Mouse (Mus musculus) myocyte (in vitro differentiated cells): Measurements from ENCODE around the gene Fnbp1l. TPM values are rescaled to one million over a fixed set of nuclear protein-coding genes. Genes with fewer than 3 reads are reported as not detected.

ENCODE experiments used
- H3K27me3 ChIP-seq: one replicate; pipeline ENCODE4 v1.6.1; 2011; ENCODE audit not compliant: control insufficient read depth, insufficient read depth, insufficient read length
- H3K36me3 ChIP-seq: one replicate; pipeline ENCODE4 v1.6.1; 2011; ENCODE audit not compliant: control insufficient read depth, insufficient read depth
- H3K4me2 ChIP-seq: one replicate; pipeline ENCODE4 v1.6.1; 2011; ENCODE audit warnings: low read depth, control low read depth
- H3K4me3 ChIP-seq: one replicate; pipeline ENCODE4 v1.5.1; 2011; ENCODE audit warnings: mild to moderate bottlenecking, control low read depth, moderate library complexity
- H3K79me2 ChIP-seq: one replicate; pipeline ENCODE4 v1.6.1; 2011; ENCODE audit not compliant: control insufficient read depth, insufficient read depth
- H3ac ChIP-seq: one replicate; pipeline ENCODE4 v1.6.1; 2011; ENCODE audit not compliant: control insufficient read depth, insufficient read length
- CEBPB ChIP-seq: IDR thresholded peaks from 2 replicates; pipeline ENCODE4 v1.6.1; 2011; ENCODE audit warnings: mild to moderate bottlenecking, moderate library complexity; ENCODE audit not compliant: poor library complexity, insufficient read depth, severe bottlenecking
- E2F4 ChIP-seq: IDR thresholded peaks from one replicate; pipeline ENCODE4 v1.6.1; 2011; ENCODE audit warnings: mild to moderate bottlenecking, control low read depth, moderate library complexity; ENCODE audit not compliant: insufficient read depth
- MAX ChIP-seq: IDR thresholded peaks from one replicate; pipeline ENCODE4 v1.6.1; 2011; ENCODE audit warnings: low read depth, mild to moderate bottlenecking, control low read depth
- MYOD1 ChIP-seq, 3 experiments: IDR thresholded peaks; one replicate each; pipeline ENCODE4 v1.6.1; 2011; ENCODE audit warnings: control low read depth in 2 of 3, low read depth in 2 of 3, mild to moderate bottlenecking in 2 of 3, moderate library complexity in 1 of 3; ENCODE audit not compliant: insufficient read length in 2 of 3, control insufficient read depth in 1 of 3
- MYOG ChIP-seq, 3 experiments: IDR thresholded peaks; one replicate each; pipeline ENCODE4 v1.6.1; 2011; ENCODE audit warnings: control low read depth in 2 of 3, low read depth in 2 of 3, mild to moderate bottlenecking in 2 of 3; ENCODE audit not compliant: insufficient read length in 2 of 3, control insufficient read depth in 1 of 3, insufficient read depth in 1 of 3
- POLR2A ChIP-seq: IDR thresholded peaks from one replicate; pipeline ENCODE4 v1.6.1; 2011; ENCODE audit warnings: low read depth, mild to moderate bottlenecking, control low read depth, moderate library complexity; ENCODE audit not compliant: insufficient read length
- POLR2AphosphoS2 ChIP-seq: IDR thresholded peaks from one replicate; pipeline ENCODE4 v1.6.1; 2011; ENCODE audit warnings: low read depth, control low read depth; ENCODE audit not compliant: insufficient read length
- REST ChIP-seq: IDR thresholded peaks from one replicate; pipeline ENCODE4 v1.6.1; 2011; ENCODE audit warnings: mild to moderate bottlenecking, control low read depth, moderate library complexity; ENCODE audit not compliant: insufficient read depth, insufficient read length
- SRF ChIP-seq: IDR thresholded peaks from one replicate; pipeline ENCODE4 v1.6.1; 2011; ENCODE audit warnings: low read depth; ENCODE audit not compliant: control insufficient read depth, insufficient read length
- TCF12 ChIP-seq: IDR thresholded peaks from one replicate; pipeline ENCODE4 v1.6.1; 2011; ENCODE audit warnings: mild to moderate bottlenecking, control low read depth; ENCODE audit not compliant: poor library complexity, insufficient read depth, severe bottlenecking
- TCF3 ChIP-seq: IDR thresholded peaks from one replicate; pipeline ENCODE4 v1.6.1; 2011; ENCODE audit warnings: low read depth, control low read depth; ENCODE audit not compliant: insufficient read length
- USF1 ChIP-seq: IDR thresholded peaks from one replicate; pipeline ENCODE4 v1.6.1; 2011; ENCODE audit warnings: low read depth, mild to moderate bottlenecking, control low read depth, moderate library complexity
- polyA plus RNA-seq: library from polyadenylated mRNA; unstranded; fragments of >200 nt; fragmentation: generic; extraction: Trizol; gene quantifications from one replicate; pipeline ENCODE4 v1.2.1, GENCODE M21; 2012; ENCODE audit warnings: missing spikeins

The Fnbp1l gene
- polyA plus RNA-seq, 1 experiment = 8.6 TPM

DNA sequence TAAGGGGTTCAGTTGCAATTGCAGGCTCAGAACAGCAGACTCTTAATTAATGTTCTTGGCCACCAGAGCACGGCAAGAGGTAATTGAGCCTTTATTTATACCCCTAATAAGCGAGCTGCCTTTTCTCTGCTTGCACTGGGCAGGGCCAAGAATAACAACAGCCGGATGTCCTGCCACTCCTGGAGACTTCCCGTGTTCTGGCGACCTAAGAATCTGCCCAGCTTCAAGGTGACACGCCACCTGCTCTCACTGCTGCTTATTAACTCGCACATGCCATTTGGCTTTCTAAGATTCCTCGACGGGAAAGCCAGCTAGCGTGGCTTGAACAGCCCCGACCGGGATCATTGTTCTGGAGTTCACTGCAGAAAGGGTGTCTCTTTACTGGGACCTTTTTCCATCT is 15.7 kb upstream of the Fnbp1l start:
- H3K36me3 ChIP-seq = no peaks in the 10 kb centered on the region
- no peak overlapping the region for H3ac ChIP-seq
- H3K27me3 ChIP-seq = no peaks in the 10 kb centered on the region
- no peaks in the 10 kb centered on the region for H3K79me2 ChIP-seq
- no peak overlapping the region for H3K4me3 ChIP-seq
- TF ChIP-seq POLR2AphosphoS2 (no peak), USF1 (no peak), MYOD1 (IDR thresholded peaks at IDR 0.05; ENCODE audit: control insufficient read depth in 1 of 3, insufficient read length in 2 of 3, low read depth in 2 of 3) (peak in 1 of 3 experiments; percentile 33), SRF (no peak)
- H3K4me2 ChIP-seq = peak overlapping the region; percentile 16

DNA sequence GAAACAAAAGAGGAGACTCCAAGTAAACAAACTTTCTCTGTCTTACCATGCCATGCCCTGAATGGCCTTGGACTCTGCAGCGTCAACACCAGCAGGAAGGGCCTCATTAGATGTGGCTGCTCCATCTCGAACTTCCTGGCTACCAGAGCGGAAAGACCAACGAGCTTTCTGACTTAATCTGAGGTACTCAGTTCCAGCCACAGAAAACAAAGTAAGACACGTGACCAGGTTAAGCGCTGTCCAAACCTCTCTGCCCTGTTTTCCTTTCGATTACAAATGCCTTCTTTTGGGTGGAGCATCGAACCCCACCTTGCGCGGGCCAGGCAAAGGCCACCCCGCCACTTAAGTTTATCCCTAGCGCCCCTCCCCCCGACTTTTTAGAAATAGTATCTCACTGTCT is 10.1 kb upstream of the Fnbp1l start:
- H3K4me2 ChIP-seq = no peak overlapping the region
- no peaks in the 10 kb centered on the region for H3K27me3 ChIP-seq
- TF ChIP-seq MYOG (IDR thresholded peaks at IDR 0.05; ENCODE audit: control insufficient read depth in 1 of 3, insufficient read depth in 1 of 3, insufficient read length in 2 of 3, low read depth in 2 of 3) = no peak
- H3K36me3 ChIP-seq = no peaks in the 10 kb centered on the region
- H3K79me2 ChIP-seq = no peaks in the 10 kb centered on the region
- H3K4me3 ChIP-seq = no peak overlapping the region
- H3ac ChIP-seq = no peak overlapping the region

DNA sequence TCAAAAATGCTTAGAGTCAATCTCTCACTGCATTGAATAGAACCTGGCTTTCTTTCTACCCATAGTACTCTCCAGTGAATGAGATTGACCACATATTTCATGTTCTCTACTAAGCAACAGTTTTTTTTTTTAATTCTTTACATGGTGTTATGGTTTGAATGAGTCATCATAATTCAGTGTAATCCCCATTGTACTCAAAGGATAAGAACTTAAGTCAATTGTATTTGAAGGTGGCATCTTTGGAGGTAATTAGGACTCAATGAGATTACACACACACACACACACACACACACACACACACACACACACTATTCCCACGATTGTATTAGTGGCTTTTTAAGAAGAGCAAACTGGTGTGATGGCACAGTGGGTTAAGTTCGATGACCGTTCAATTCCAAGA is 9.4 kb upstream of the Fnbp1l start:
- H3K36me3 ChIP-seq = no peaks in the 10 kb centered on the region
- no peak for TF ChIP-seq TCF3
- TF ChIP-seq TCF12 = no peak
- TF ChIP-seq MYOD1 (IDR thresholded peaks at IDR 0.05; ENCODE audit: control insufficient read depth in 1 of 3, insufficient read length in 2 of 3, low read depth in 2 of 3) = no peak
- no peak for TF ChIP-seq POLR2A
- TF ChIP-seq MYOG (IDR thresholded peaks at IDR 0.05; ENCODE audit: control insufficient read depth in 1 of 3, insufficient read depth in 1 of 3, insufficient read length in 2 of 3, low read depth in 2 of 3) = no peak
- TF ChIP-seq USF1 = no peak
- TF ChIP-seq CEBPB = no peak
- no peak for TF ChIP-seq E2F4
- TF ChIP-seq MAX = no peak
- no peak for TF ChIP-seq REST
- no peak for TF ChIP-seq SRF
- no peak for TF ChIP-seq POLR2AphosphoS2
- H3K4me3 ChIP-seq = no peak overlapping the region
- no peaks in the 10 kb centered on the region for H3K79me2 ChIP-seq
- no peaks in the 10 kb centered on the region for H3K27me3 ChIP-seq
- H3K4me2 ChIP-seq = no peak overlapping the region
- H3ac ChIP-seq = no peak overlapping the region

DNA sequence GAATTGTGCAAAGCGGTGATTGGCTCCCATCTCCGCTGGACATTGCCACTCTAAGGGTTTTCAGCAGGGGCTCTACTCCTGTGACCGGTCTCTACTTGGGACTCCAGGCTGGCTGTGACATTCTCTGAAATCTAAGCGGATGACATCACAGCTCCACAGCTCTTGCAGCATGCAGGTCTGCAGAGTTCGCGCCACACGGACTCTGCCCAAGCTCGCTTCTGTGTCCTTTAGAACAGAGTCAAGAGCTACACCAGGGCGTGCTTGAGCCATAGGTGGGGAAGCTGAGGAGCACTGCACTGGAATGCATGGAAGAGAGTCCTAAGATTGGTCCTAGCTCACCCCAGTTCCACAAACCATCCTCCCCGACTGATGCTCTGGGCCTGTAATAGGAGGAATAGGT is 9.0 kb upstream of the Fnbp1l start:
- Histone ChIP-seq H3K4me2 (no peak overlapping the region), H3ac (no peak overlapping the region), H3K27me3 (no peaks in the 10 kb centered on the region), H3K79me2 (no peaks in the 10 kb centered on the region), H3K4me3 (no peak overlapping the region), H3K36me3 (no peaks in the 10 kb centered on the region)
- TF ChIP-seq SRF (no peak), TCF3 (no peak), REST (no peak), TCF12 (no peak), CEBPB (no peak), USF1 (no peak)

DNA sequence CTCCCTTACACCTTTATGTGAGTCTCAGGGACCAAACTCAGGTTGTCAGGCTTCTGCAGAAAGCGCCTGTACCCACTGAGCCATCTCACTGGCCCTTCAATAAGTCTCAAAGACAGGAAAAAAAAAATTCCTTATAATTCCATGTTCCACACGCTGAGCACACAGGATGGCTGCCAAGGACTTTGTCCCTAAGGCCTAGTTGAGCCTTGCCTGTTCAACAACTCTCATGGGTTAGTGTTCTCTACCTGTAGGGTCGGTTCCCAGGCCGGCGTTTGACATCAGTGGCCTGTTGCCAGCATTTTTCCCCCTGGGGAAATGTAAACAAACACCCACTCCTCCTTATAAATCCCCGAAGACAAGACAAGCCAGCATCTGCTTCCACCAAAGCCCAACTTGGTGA is 8.3 kb upstream of the Fnbp1l start:
- TF ChIP-seq MYOG (IDR thresholded peaks at IDR 0.05; ENCODE audit: control insufficient read depth in 1 of 3, insufficient read depth in 1 of 3, insufficient read length in 2 of 3, low read depth in 2 of 3) (no peak), CEBPB (no peak), POLR2AphosphoS2 (no peak), REST (no peak), TCF3 (no peak), SRF (no peak), MYOD1 (IDR thresholded peaks at IDR 0.05; ENCODE audit: control insufficient read depth in 1 of 3, insufficient read length in 2 of 3, low read depth in 2 of 3) (no peak), TCF12 (no peak), E2F4 (no peak), USF1 (no peak), POLR2A (no peak), MAX (no peak)
- Histone ChIP-seq H3K36me3 (no peaks in the 10 kb centered on the region), H3K4me3 (no peak overlapping the region), H3K79me2 (no peaks in the 10 kb centered on the region), H3K4me2 (no peak overlapping the region), H3ac (no peak overlapping the region), H3K27me3 (no peaks in the 10 kb centered on the region)

DNA sequence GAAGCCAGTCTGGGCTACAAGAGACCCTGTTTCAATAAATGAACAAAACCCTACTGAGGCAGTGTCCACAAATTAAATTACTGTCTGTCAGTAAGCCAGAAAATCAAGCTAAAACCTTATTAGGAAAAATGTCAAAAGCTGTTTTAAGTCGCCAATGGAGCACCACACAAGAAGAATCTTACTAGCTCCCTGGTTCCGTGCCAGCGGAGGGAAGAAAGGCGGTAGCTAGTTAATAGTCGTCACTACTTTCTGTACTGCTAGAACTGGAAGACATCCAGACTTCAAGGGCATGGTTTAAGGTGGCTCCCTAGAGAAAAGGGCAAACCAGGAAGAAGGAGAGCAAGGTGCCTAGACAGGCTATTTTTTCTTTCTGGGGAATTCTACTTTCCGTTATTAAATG is 5.1 kb upstream of the Fnbp1l start:
- H3K27me3 ChIP-seq = no peaks in the 10 kb centered on the region
- no peak overlapping the region for H3K4me3 ChIP-seq
- TF ChIP-seq TCF12 (no peak), TCF3 (no peak), CEBPB (no peak), MAX (no peak)
- no peaks in the 10 kb centered on the region for H3K79me2 ChIP-seq
- no peaks in the 10 kb centered on the region for H3K36me3 ChIP-seq
- no peak overlapping the region for H3ac ChIP-seq
- no peak overlapping the region for H3K4me2 ChIP-seq
